Mouse (Mus musculus): Measurements from ENCODE around the gene Mtrex.

DNA sequence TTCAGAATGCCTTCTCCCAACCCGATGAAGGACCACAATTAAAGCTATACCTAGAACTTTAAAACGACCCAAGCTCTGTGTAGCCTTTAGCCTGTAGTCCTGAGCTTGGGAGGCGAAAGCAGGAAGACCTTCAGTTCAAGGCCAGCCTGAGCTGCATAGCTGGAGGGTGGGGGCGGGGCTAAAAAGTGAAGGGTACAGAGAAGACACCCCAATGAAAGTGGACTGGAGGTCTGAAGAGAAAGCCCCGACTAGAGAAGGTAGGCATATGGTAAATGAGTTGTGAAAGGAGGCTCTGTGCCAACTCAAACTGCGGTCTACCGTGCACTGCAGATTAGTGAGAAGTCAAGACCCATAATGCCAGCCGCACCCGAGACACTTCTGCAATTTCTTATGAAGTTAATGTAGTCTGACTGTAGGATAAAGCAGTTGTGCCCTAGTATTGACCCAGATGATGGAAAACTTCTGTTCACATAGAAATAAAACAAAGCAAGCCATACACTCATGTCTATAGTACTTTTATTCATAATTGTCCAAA lies 89.5 kb downstream of the Mtrex start:
- TF ChIP-seq EP300 (IDR thresholded peaks at IDR 0.05; ENCODE audit: low read depth) = no peak
- no peak for TF ChIP-seq CTCF (IDR thresholded peaks at IDR 0.05; ENCODE audit: low read depth)
